Mouse (Mus musculus): Measurements from ENCODE around the gene Dcaf7. TPM values are rescaled to one million over a fixed set of nuclear protein-coding genes. Genes with fewer than 3 reads are reported as not detected.

Dcaf7 gene
- polyA plus RNA-seq, 1 experiment, result 132 TPM

- no peak for DNase-seq (ENCODE audit: extremely low spot score in 1 of 2, low spot score in 1 of 2)
Observed at GRCm38 (mm10) chr11:106102866-106103265, 66.2 kb downstream of the Dcaf7 start.

GRCm38 (mm10) chr11:106106047-106106587 lies 69.4 kb downstream of the Dcaf7 start:
- no peak for DNase-seq (ENCODE audit: extremely low spot score in 1 of 2, low spot score in 1 of 2)

Other genes starting within 250 kb of the Dcaf7 start
- gene Cyb561, start 83.5 kb upstream of the Dcaf7 start, polyA plus RNA-seq (2012; rRNA removed), result 53.8 and 60.8 TPM in 2 replicates
- 6.3 and 8.5 TPM in 2 replicates for gene Ace, start 68.9 kb upstream of the Dcaf7 start, polyA plus RNA-seq (2012; rRNA removed)
- gene Ace3, start 42.2 kb upstream of the Dcaf7 start, polyA plus RNA-seq (2012; rRNA removed), result not detected in 2 replicates
- 4.5 and 4.6 TPM in 2 replicates for gene Kcnh6, start 28.7 kb upstream of the Dcaf7 start, polyA plus RNA-seq (2012; rRNA removed)
- 13.2 and 14.6 TPM in 2 replicates for gene Taco1, start 29.2 kb downstream of the Dcaf7 start, polyA plus RNA-seq (2012; rRNA removed)
- gene Map3k3, start 47.7 kb downstream of the Dcaf7 start, polyA plus RNA-seq (2012; rRNA removed), result 30.0 and 32.2 TPM in 2 replicates
- gene Gm10840, start 124.0 kb downstream of the Dcaf7 start, polyA plus RNA-seq (2012; rRNA removed), result not detected in 2 replicates
- 154 and 168 TPM in 2 replicates for gene Limd2, start 124.0 kb downstream of the Dcaf7 start, polyA plus RNA-seq (2012; rRNA removed)
- 78.7 and 79.8 TPM in 2 replicates for gene Strada, start 165.3 kb downstream of the Dcaf7 start, polyA plus RNA-seq (2012; rRNA removed)
- 73.6 and 86.2 TPM in 2 replicates for gene Ccdc47, start 179.5 kb downstream of the Dcaf7 start, polyA plus RNA-seq (2012; rRNA removed)
- 44.5 and 49.9 TPM in 2 replicates for gene Ddx42, start 180.1 kb downstream of the Dcaf7 start, polyA plus RNA-seq (2012; rRNA removed)
- gene Ftsj3, start 219.2 kb downstream of the Dcaf7 start, polyA plus RNA-seq (2012; rRNA removed), result 23.7 and 28.1 TPM in 2 replicates
- gene Psmc5, start 219.3 kb downstream of the Dcaf7 start, polyA plus RNA-seq (2012; rRNA removed), result 229 and 247 TPM in 2 replicates
- 32.1 and 33.5 TPM in 2 replicates for gene Smarcd2, start 236.1 kb downstream of the Dcaf7 start, polyA plus RNA-seq (2012; rRNA removed)
- 0.23 and 0.28 TPM in 2 replicates for gene Tcam1, start 239.8 kb downstream of the Dcaf7 start, polyA plus RNA-seq (2012; rRNA removed)

Measured in frontal cortex, adult 2 months (tissue).